Mouse (Mus musculus): ENCODE measurements around the gene Rbbp5. TPM values are rescaled to one million over a fixed set of nuclear protein-coding genes. Genes with fewer than 3 reads are reported as not detected.

Gene Rbbp5
- polyA plus RNA-seq, 1 experiment from 2014 or later, result 52.9 TPM

DNA sequence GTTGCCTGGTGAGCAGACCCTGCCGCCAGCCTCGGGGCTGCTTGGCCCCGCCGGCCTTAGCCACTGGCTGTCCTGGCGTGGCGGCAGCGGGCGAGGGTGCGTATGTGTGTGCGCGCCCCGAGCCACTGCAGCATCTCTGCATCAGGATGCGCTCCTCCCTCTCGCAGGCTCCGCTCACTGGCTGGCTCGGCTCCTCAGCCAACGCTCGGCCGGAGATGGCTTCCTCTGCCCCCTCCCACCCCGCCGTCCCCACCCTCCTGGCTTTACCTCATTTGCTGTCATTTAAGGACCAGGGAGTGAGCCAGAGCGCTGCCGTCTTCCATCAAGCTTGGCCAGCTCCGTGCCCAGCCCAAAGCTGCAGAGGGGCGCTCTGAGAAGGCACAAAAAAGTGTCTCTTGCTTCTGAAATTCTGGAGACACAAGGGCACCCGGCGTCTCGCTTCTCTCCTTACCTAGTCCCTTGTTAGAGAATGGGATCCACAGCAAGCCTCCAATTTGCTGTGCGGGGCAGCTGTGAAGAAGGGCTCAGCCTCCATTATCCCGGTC, 65.7 kb downstream of the Rbbp5 start, which contains the start of gene Cntn2:
Gene Cntn2 (minus strand): TSS at position 495 of the 545 bp plus-strand sequence.
- H3K4me3 ChIP-seq (replicated peaks), result peak within 1 kb of the TSS; percentile 52
- H3K27me3 ChIP-seq, result peaks cover 29% of the 10 kb centered on the region
- peak within 1 kb of the TSS; percentile 73 for H3K4me2 ChIP-seq (replicated peaks)
- peak within 1 kb of the TSS; percentile 80 for H3K9ac ChIP-seq (replicated peaks)
- H3K36me3 ChIP-seq, result no peaks in the 10 kb centered on the region
- no peaks in the 10 kb centered on the region for H3K9me3 ChIP-seq
- 1% methylated on average over 30 of the region's 30 CpGs for WGBS
- peak within 1 kb of the TSS; percentile 90 for H3K27ac ChIP-seq
- H3K4me1 ChIP-seq (replicated peaks), result peaks cover 65% of the 10 kb centered on the region
- ATAC-seq, result peak; percentile 91

DNA sequence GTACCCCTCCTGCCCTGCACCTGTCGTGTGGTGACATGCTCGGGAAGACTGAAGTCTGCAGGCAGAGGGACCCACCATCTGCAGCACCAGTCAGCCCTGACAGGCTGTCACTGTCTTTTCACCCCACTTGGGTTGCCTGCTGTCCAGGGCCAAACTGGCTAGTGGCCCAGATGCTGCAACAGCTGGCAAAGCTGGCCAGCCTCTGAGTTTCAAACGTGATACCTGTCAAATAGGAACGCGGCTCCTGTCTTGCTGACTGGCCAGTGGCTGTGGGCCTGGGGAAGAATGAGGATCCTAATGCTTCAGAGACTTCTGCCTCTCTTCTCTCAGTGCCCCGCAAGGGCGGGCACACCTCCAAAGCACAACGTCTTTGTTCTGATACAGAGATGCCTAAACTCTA, 66.6 kb downstream of the Rbbp5 start:
- no peaks in the 10 kb centered on the region for H3K36me3 ChIP-seq
- no peak overlapping the region for H3K9ac ChIP-seq (replicated peaks)
- H3K9me3 ChIP-seq, result no peaks in the 10 kb centered on the region
- H3K4me2 ChIP-seq (replicated peaks), result peak overlapping the region; percentile 73; the same call in 1 of the 2 replicates
- 78% methylated on average over 8 of the region's 8 CpGs for WGBS
- 0 out of 2 replicates have a peak overlapping the region, but pooled peaks have one; percentile 7 for H3K27ac ChIP-seq
- peaks cover 63% of the 10 kb centered on the region for H3K4me1 ChIP-seq (replicated peaks)
- ATAC-seq, result no peak
- H3K27me3 ChIP-seq, result peaks cover 29% of the 10 kb centered on the region
- H3K4me3 ChIP-seq (replicated peaks), result no peak overlapping the region

Other genes starting within 250 kb of the Rbbp5 start
- gene Gm10188, start 247.6 kb upstream of the Rbbp5 start, polyA plus RNA-seq (2015; fragmentation: Nextera tagmentation; extraction: Ambion mirVana), result 0.58 and 1.1 TPM in 2 replicates
- gene Klhdc8a, start 178.7 kb upstream of the Rbbp5 start, polyA plus RNA-seq (2015; fragmentation: Nextera tagmentation; extraction: Ambion mirVana), result 6.3 and 6.7 TPM in 2 replicates
- gene Nuak2, start 161.2 kb upstream of the Rbbp5 start, polyA plus RNA-seq (2015; fragmentation: Nextera tagmentation; extraction: Ambion mirVana), result 53.5 and 56.3 TPM in 2 replicates
- 21.0 and 26.1 TPM in 2 replicates for gene Tmcc2, start 86.1 kb upstream of the Rbbp5 start, polyA plus RNA-seq (2015; fragmentation: Nextera tagmentation; extraction: Ambion mirVana)
- gene Dstyk, start 59.8 kb upstream of the Rbbp5 start, polyA plus RNA-seq (2015; fragmentation: Nextera tagmentation; extraction: Ambion mirVana), result 10.9 and 12.9 TPM in 2 replicates
- 1.3 TPM in 2 replicates for gene Tmem81, start 28.9 kb downstream of the Rbbp5 start, polyA plus RNA-seq (2015; fragmentation: Nextera tagmentation; extraction: Ambion mirVana)
- gene Cntn2, start 65.9 kb downstream of the Rbbp5 start, polyA plus RNA-seq (2015; fragmentation: Nextera tagmentation; extraction: Ambion mirVana), result 63.2 and 90.2 TPM in 2 replicates

Measured in midbrain, embryonic 13.5 days (tissue).